Mouse (Mus musculus) heart, postnatal 0 days (tissue): ENCODE results near the gene Gm28305.

Source experiments
- CTCF ChIP-seq: IDR thresholded peaks from 2 replicates; pipeline ENCODE4 v1.5.1; 2016; ENCODE audit warnings: antibody characterized with exemption, control low read depth, low read depth
- EP300 ChIP-seq: IDR thresholded peaks from 2 replicates; pipeline ENCODE4 v1.6.1; 2016; ENCODE audit warnings: antibody characterized with exemption, low read depth

DNA sequence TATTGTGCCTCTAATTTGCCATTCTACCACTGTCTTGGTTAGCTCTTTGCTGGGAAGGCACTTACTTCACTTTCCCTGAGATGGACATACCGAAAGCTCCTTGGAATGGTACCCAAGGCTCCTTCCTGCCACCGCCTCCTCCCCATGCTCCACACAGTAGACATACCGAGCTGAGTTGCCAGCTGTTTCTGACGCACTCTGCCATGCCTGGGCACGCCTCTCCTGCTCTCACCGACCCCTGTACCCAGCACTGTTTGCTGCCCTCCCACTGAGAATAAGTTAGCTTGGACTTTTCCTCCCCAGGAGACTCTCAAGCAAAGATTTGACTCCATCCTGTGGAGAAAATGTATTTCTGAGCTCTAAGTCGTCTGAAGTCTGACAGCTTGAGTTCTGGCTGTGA is 60.4 kb downstream of the Gm28305 start:
- TF ChIP-seq CTCF, result no peak
- TF ChIP-seq EP300, result no peak
